Mouse (Mus musculus) small intestine, adult 2 months (tissue): ENCODE measurements around the gene Esrp2. TPM values are rescaled to one million over a fixed set of nuclear protein-coding genes. Genes with fewer than 3 reads are reported as not detected.
A peak's percentile ranks its signal among the peaks of the same experiment; 100 is the strongest.

ENCODE experiments used
- H3K27ac ChIP-seq: fragments of 200-500 bp; 2 replicates; pipeline ENCODE4 v1.5.1; 2012; ENCODE audit warnings: low read depth, low read length, control low read depth, inconsistent platforms; ENCODE audit not compliant: insufficient read depth
- H3K27me3 ChIP-seq: fragments of 200-500 bp; 2 replicates; pipeline ENCODE4 v1.6.1; 2012; ENCODE audit warnings: mild to moderate bottlenecking, moderate library complexity, low read length, inconsistent platforms; ENCODE audit not compliant: control insufficient read depth, insufficient read depth
- H3K36me3 ChIP-seq: fragments of 200-500 bp; 2 replicates; pipeline ENCODE4 v1.6.1; 2012; ENCODE audit warnings: mild to moderate bottlenecking, low read length, control low read depth, inconsistent platforms; ENCODE audit not compliant: control insufficient read depth, insufficient read depth
- H3K4me1 ChIP-seq: fragments of 200-500 bp; 2 replicates; pipeline ENCODE4 v1.6.1; 2012; ENCODE audit warnings: low read length, inconsistent platforms, mixed read lengths; ENCODE audit not compliant: control insufficient read depth, insufficient read depth, insufficient read length
- H3K4me3 ChIP-seq: fragments of 200-500 bp; 2 replicates; pipeline ENCODE4 v1.5.1; 2012; ENCODE audit warnings: low read depth, mild to moderate bottlenecking, control low read depth, inconsistent platforms, low read length, moderate library complexity
- CTCF ChIP-seq: fragments of 200-500 bp; IDR thresholded peaks from 2 replicates; pipeline ENCODE4 v1.5.1; 2012; ENCODE audit warnings: low read depth, mild to moderate bottlenecking, control low read depth, inconsistent platforms, low read length, moderate library complexity, mixed read lengths; ENCODE audit not compliant: insufficient replicate concordance, insufficient read length; ENCODE audit errors: extremely low read depth
- POLR2A ChIP-seq: fragments of 200-500 bp; IDR thresholded peaks from 2 replicates; pipeline ENCODE4 v1.6.1; 2012; ENCODE audit warnings: low read depth, mild to moderate bottlenecking, control low read depth, inconsistent platforms, low read length, moderate library complexity
- WGBS: fragments of 180-500 bp; shearing (Covaris S2); methylation state at CpG from one replicate; pipeline ENCODE4 v1.1.7; 2018; 5-methylcytosine and 5-hydroxymethylcytosine counted together
- polyA plus RNA-seq: library from polyadenylated mRNA; depleted of rRNA; stranded (reverse); fragments of >200 nt; gene quantifications from 2 replicates; pipeline ENCODE4 v1.2.3, GENCODE M21; 2012

Gene Esrp2
- polyA plus RNA-seq, 1 experiment = 30.9 TPM

DNA sequence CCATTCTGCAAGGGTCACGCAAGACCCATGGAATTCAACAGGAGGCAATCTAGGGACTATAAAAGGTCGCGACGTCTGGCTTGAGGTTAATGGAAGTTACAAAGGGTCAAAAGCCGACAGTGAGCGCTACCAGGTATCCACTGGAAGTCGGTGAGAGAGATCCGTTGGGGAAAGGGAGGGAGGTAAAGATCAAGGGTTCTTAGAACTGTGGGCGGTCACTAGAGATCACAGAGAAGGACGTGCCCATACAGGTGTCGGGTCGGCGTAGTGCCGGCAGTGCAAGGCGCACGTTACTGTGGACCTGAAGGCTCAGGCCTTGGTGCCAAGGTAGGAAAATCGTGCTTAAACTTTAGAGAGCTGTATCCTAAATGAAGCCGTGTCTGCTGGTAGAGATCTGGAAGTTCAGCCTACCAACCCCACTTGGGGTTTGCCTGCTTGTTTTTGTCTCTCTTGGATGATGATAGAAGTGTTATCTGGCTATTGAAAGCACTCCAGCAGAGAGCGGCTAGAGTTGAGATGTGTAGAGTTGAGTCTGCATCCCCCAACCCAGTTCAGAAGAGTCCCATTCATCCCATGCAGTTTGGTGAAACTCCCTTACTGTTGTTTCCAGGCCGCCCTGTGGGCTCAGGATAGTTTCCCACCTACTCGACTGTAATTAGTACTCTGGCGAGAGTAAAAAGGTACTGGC lies 588 bp upstream of the Esrp2 start:
- H3K4me1 ChIP-seq = peaks cover 11% of the 10 kb centered on the region
- no peaks in the 10 kb centered on the region for H3K27me3 ChIP-seq
- no peak for TF ChIP-seq CTCF
- TF ChIP-seq POLR2A = no peak; the same call in 1 of the 2 replicates
- peaks cover 9% of the 10 kb centered on the region for H3K36me3 ChIP-seq
- 5% methylated on average over 22 of the region's 22 CpGs for WGBS
- peak overlapping the region; percentile 81 for H3K4me3 ChIP-seq
- peak overlapping the region; percentile 91 for H3K27ac ChIP-seq

DNA sequence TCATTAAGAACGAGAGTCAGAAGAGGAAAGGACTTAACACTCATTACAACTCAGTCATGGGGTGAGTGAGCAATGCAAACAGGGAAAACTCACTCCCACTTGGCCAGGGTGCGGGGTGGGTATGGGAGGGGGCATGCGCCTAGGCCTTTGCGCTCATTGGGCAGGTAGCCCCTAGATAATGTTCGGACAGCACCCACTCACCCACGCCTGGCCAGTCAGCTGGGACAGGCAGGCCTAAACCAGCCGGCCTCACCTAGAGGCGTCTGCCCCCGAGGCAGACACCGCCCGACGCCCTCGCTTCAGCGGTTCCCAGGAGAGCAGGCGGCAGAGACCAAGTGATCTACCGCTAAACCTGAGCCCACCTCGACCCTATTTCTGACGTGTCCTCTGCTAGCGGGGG lies 1.1 kb downstream of the Esrp2 start:
- H3K27me3 ChIP-seq = no peaks in the 10 kb centered on the region
- WGBS = 6% methylated on average over 19 of the region's 19 CpGs

DNA sequence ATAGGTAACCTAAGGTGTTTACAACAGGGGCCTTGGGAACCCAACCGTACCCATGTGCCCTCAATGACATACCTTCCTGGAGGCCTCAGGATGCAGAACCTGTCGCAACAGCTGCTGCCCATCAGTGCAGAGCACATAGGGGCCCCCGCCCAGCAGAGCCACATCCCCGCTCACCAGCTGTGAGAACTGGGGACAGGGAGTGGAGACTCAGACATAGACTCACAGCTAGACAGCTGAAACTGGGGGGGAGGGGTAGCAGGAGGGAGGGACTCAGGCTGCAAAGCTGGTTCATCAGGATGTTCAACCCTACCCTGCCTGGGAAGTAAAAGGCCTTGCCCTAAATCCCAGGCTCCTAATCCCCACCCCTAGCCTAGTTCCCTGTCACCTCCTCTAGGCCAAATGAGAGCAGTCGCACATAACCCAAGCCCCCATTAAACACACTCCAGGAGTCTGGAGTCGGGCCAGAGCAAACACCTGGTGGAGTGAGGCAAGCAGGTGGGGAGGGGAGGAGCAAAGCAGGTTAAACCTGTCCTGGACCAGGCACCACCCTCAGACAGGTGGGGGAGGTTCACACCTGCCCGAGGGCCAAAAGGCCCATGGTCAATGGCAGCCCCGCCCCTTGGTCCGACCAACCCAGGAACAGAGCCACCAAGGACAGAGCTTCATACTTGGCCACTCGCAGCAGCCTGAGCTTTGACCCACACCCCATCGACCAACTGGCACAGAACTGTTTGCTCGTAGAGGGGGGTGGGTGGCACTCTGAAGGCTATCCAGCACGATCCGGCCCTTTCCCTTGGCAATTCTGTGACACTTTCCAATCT lies 1.8 kb downstream of the Esrp2 start:
- Histone ChIP-seq H3K4me3 (peak overlapping the region; percentile 81), H3K4me1 (peaks cover 11% of the 10 kb centered on the region), H3K36me3 (peaks cover 32% of the 10 kb centered on the region), H3K27me3 (no peaks in the 10 kb centered on the region), H3K27ac (peak overlapping the region; percentile 91)
- peak; percentile 79; the same call in 1 of the 2 replicates for TF ChIP-seq POLR2A
- no peak for TF ChIP-seq CTCF
- 16% methylated on average over 14 of the region's 14 CpGs for WGBS

More for the DNA sequence above, 1.1 kb downstream of the Esrp2 start:
- Histone ChIP-seq H3K27ac (peak overlapping the region; percentile 91), H3K4me3 (peak overlapping the region; percentile 81), H3K36me3 (peaks cover 26% of the 10 kb centered on the region), H3K4me1 (peaks cover 11% of the 10 kb centered on the region)
- TF ChIP-seq CTCF (no peak), POLR2A (no peak)

DNA sequence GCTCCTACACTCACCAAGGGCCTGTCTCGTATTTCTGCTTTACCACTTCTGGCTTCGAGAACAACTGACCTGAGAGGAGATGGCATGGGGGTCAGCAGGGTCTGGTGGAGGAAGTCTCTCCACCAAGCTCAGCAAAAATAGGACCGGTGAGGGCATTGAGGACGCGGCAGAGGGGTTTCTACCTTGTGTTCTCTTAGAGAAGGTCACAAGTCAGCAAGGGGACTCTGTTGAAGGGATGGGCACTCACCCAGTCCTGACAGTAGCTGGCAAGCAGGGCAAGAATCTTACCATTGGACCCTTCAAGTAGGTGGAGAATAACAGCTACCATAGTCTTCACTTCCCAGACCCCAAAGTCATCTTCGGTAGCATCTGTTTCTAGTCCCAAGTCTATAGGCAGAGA lies 2.8 kb downstream of the Esrp2 start:
- no peak overlapping the region; the same call in 1 of the 2 replicates for H3K27ac ChIP-seq
- peaks cover 11% of the 10 kb centered on the region for H3K4me1 ChIP-seq
- peaks cover 38% of the 10 kb centered on the region for H3K36me3 ChIP-seq
- no peak overlapping the region for H3K4me3 ChIP-seq
- no peak for TF ChIP-seq CTCF
- TF ChIP-seq POLR2A = no peak
- 66% methylated on average over 6 of the region's 6 CpGs for WGBS
- H3K27me3 ChIP-seq = no peaks in the 10 kb centered on the region

DNA sequence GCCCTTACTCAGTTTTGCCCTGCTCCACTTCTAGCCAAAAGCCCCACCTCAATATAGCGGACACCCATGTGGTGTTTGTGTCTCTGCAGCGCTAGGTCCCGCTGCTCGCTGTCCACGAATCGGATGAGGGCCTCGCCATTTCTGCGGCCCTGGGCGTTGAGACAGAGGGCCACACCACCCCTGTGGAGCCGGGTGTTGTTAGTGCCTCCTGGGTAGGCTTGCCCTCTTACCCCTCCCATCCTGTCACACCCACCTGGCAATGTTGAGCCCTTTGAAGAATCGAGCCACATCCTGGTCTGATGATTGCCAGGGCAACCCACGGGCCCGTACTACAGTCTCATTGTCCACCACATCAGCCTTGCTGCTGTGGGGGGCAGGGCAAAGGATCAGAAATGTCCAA lies 3.2 kb downstream of the Esrp2 start:
- peaks cover 42% of the 10 kb centered on the region for H3K36me3 ChIP-seq
- H3K4me1 ChIP-seq = peaks cover 11% of the 10 kb centered on the region
- no peaks in the 10 kb centered on the region for H3K27me3 ChIP-seq
- TF ChIP-seq CTCF = no peak
- TF ChIP-seq POLR2A = no peak
- H3K4me3 ChIP-seq = no peak overlapping the region
- no peak overlapping the region; the same call in 1 of the 2 replicates for H3K27ac ChIP-seq
- WGBS = 52% methylated on average over 13 of the region's 13 CpGs

DNA sequence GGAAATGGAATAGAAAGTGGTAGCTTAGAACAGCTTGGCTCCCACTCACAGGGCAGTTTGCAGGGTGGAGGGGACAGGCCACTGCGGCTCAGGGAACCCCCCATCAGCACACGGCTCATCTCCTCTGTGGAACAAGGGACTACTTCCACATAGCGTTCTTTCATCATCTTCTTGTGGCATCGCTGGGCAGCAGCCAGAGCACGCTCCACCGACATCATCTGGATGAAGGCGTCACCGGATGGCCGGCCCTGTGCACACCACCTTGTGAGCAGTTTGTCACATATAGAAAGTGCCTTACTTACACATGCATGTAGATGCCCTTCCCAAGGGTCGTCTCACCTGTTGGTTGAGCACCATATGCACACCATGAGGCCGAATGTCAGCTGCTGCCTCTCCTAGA lies 4.4 kb downstream of the Esrp2 start:
- peaks cover 11% of the 10 kb centered on the region for H3K4me1 ChIP-seq
- no peaks in the 10 kb centered on the region for H3K27me3 ChIP-seq
- no peak overlapping the region for H3K27ac ChIP-seq
- peaks cover 49% of the 10 kb centered on the region for H3K36me3 ChIP-seq
- WGBS = 89% methylated on average over 11 of the region's 11 CpGs
- no peak overlapping the region for H3K4me3 ChIP-seq
- TF ChIP-seq CTCF (no peak), POLR2A (no peak)

DNA sequence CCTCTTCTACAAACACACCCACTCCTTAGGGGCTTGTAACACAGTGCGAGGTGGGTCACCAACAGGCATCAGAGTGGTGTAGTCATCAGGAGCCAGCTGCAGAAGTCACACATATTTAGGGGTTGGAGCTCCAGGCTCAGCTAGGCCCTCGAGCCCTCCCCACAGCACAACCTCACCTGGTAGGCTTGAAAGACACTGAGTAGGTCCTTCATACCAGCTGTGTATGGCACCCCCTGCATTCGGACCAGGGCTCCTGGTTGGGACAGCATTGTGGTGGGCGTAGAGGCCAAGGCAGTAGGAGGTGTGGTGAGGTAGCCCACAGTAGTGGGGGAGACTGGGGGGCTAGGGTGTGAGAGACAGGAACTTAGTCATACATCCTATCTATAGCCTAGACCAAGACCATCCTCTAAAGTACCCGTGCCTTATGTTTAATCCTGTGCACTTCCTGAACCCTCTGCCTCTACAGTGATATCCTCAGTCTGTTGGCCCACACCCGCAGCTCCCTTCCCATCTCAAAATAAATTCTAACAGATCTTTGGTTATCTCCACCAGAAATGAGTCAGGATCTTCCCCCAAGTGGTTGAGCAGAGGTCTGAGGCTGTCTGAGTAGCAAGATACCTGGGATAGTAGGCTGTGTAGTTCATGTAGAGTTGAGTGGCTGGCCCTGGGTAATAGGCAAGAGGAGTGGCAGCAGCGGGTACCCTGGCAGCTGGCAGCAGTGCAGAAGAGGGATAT lies 5.1 kb downstream of the Esrp2 start:
- H3K27ac ChIP-seq = no peak overlapping the region
- 84% methylated on average over 7 of the region's 7 CpGs for WGBS

More for the DNA sequence above, 5.1 kb downstream of the Esrp2 start:
- peaks cover 11% of the 10 kb centered on the region for H3K4me1 ChIP-seq
- no peak overlapping the region for H3K4me3 ChIP-seq
- no peaks in the 10 kb centered on the region for H3K27me3 ChIP-seq
- TF ChIP-seq CTCF (no peak), POLR2A (no peak)
- H3K36me3 ChIP-seq = peaks cover 51% of the 10 kb centered on the region
